Mouse (Mus musculus): Measurements from ENCODE around the gene Myl3.

The Myl3 gene

DNA sequence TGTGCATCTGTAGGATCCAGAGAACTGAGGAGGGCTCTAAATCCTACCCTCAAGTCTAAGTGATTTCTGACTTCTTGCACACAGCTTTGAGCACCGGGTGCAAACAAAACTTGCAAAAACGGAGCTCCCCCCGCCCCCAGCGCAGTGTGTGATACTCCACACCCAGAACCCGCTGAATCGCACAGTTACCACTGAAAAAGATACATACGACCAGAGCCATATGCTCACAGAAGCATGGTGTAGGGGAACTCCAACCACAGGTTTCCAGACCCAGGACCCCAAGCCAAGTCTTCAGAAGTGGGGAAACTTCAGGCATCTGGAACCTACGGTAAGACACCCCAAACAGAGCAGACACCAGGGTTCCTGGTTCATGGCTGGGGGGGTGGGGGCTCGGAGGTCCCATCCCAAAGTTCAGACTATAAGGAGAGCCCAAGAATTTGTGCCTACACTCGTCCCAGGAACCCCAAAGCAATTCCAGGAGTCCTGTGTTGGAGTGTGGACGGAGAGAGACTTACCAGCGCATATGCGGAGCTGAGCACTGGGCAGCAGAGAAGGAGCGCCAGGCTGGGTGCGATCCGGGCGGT lies at the start of gene Myl3:
Myl3 (plus strand) TSS at position 151 of the 584 bp plus-strand sequence.
- H3K36me3 ChIP-seq (ENCODE audit: control insufficient read depth, insufficient read depth, low read length, poor library complexity, severe bottlenecking): no peaks in the 10 kb centered on the region
- no peaks in the 10 kb centered on the region for H3K27me3 ChIP-seq (ENCODE audit: control insufficient read depth, insufficient read depth, low read length, poor library complexity, severe bottlenecking)
- no peak for DNase-seq (ENCODE audit: low read depth, low spot score)

DNA sequence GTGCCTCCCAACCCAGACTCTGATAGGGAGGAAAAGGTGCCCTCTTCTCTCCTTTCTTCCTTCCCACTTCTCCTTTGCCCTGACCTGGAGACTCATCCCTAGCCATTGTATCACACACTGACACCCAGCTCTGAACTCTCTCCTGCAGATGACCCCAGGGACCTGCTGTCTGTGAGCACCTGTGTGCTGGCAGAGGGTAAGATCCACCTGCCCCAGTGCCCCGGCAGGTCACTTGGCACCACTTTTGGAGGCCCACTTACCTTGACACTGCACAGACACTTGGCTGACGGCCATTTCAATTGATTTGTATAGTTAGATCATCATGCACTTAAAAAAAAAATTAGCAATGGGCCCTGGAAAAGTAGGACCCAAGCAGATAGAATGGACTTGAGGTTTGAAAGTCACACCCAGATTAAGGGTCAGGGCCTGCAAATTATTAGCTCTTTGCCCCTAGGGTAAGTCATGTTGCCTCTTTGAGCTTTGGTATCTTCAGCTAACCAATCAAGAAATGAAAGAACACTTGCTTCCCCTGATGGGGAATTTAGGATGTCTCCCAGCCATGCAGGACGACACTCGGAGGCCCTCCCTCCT lies 46.4 kb upstream of the Myl3 start:
- no peak for DNase-seq (ENCODE audit: low read depth, low spot score)
- Histone ChIP-seq H3K36me3 (ENCODE audit: control insufficient read depth, insufficient read depth, low read length, poor library complexity, severe bottlenecking) (no peaks in the 10 kb centered on the region; the same call in 1 of the 2 replicates), H3K27me3 (ENCODE audit: control insufficient read depth, insufficient read depth, low read length, poor library complexity, severe bottlenecking) (no peaks in the 10 kb centered on the region)

GRCm38 (mm10) chr9:110696427-110696826 lies 45.2 kb upstream of the Myl3 start:
- DNase-seq (ENCODE audit: low read depth, low spot score): no peak
- H3K27me3 ChIP-seq (ENCODE audit: control insufficient read depth, insufficient read depth, low read length, poor library complexity, severe bottlenecking): no peaks in the 10 kb centered on the region

DNA sequence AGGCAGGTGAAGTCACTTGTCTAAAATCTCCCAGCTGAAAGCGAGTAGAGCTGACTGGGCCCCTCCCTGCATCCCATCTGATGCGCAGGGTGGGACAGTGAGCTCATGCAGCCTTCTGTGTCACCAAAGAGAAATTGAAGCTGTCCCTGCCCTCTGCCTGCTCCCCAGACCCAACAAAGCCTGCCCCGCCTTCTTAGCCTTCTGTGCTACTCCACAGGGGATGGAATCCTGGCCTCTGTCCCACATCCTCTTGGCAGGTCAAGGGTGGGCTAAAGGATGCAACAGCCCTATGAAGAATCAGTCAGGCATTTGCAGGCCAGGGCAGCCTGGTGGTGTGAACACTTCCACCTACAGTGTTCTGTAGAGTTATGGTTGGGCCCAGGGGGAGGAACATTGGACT lies 44.2 kb upstream of the Myl3 start:
- no peak for DNase-seq (ENCODE audit: low read depth, low spot score)
- Histone ChIP-seq H3K36me3 (ENCODE audit: control insufficient read depth, insufficient read depth, low read length, poor library complexity, severe bottlenecking) (peaks cover 5% of the 10 kb centered on the region), H3K27me3 (ENCODE audit: control insufficient read depth, insufficient read depth, low read length, poor library complexity, severe bottlenecking) (no peaks in the 10 kb centered on the region)

More at GRCm38 (mm10) chr9:110696427-110696826, 45.2 kb upstream of the Myl3 start:
- H3K36me3 ChIP-seq (ENCODE audit: control insufficient read depth, insufficient read depth, low read length, poor library complexity, severe bottlenecking): peaks cover 1% of the 10 kb centered on the region; the same call in 1 of the 2 replicates

DNA sequence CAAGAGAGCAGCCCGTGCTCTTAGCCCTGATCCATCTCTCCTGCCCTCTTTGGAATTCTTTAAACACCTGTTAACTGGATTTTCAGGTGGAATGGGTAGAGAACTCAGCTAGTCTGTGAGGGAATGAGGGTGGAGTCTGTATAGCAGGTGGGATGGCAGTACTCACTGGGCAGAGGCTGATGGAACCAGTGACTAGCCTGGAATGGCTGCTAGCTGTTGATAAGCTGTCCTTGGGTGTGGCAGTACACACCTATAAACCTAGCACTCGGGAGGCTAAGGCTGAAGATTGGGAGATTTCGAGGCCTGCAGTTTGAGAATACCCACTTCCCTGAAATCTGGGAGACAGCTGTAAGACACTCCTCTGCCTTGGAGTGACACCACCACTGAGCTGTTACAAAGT lies 42.1 kb upstream of the Myl3 start:
- DNase-seq (ENCODE audit: low read depth, low spot score): no peak
- H3K27me3 ChIP-seq (ENCODE audit: control insufficient read depth, insufficient read depth, low read length, poor library complexity, severe bottlenecking): no peaks in the 10 kb centered on the region
- peaks cover 8% of the 10 kb centered on the region for H3K36me3 ChIP-seq (ENCODE audit: control insufficient read depth, insufficient read depth, low read length, poor library complexity, severe bottlenecking)

DNA sequence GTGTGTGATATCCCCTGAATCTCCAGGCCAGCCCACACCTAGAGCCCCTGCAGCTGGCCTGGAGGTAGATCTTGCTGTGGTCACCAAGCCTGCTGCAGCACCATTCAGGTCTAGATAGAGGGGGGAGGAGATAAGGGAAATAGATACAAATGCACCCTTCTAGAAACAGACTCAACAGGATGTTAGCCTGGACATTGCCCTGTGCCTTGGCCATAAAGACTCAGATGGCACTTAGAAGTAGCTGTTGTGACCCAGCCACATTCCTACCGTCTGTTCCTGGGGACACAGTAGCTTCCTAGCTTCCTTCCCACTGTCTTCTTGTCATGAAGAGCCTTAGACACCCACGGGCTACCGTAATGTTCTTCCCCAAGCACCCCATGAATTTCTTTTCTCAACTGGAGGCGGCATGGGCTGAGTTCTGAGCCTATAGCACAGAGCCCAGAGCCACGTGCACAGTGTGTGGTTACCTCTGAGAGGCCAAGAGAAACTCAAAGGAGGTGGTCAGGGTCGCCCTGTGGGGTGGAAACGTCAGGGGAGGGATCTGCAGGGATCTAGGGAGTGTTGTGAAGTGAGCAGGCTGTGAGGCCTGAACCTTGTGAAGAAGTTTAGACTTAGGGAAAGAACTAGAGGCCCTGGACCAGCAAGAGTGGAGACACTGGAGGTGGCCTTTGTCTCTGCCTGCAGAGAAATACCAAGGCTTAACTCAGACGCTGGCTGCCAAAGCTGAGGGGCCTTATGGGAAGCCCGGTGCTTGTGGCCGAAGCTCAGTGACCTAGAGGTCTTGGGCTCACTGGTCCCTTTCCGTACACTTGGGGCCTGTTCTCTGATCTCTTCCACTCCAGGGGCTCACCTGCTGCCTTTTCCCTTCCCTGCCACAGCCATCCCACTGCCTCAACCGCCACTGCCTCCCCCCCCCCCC lies 40.3 kb upstream of the Myl3 start:
- H3K36me3 ChIP-seq (ENCODE audit: control insufficient read depth, insufficient read depth, low read length, poor library complexity, severe bottlenecking): peaks cover 9% of the 10 kb centered on the region
- DNase-seq (ENCODE audit: low read depth, low spot score): no peak
- no peaks in the 10 kb centered on the region for H3K27me3 ChIP-seq (ENCODE audit: control insufficient read depth, insufficient read depth, low read length, poor library complexity, severe bottlenecking)

DNA sequence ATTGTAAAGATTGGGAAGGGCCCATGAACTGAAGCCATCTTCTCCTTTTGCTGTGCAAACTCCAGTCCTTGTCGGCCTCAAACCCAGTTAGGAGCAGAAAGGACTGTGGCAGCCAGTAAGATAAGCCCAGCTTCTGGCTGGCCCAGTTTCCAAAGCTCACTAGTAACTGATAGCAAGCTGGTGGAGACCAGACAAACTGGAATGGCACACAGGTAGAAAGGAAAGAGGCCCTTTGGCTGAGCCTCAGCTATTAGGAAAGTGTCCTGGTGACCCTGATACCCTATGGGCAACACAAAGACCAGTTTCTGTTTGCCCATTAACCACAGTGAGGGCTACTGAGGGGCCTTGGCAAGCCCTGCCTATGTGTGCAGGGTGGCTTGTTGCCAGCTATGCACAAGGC lies 38.8 kb upstream of the Myl3 start:
- no peak for DNase-seq (ENCODE audit: low read depth, low spot score)
- no peaks in the 10 kb centered on the region for H3K27me3 ChIP-seq (ENCODE audit: control insufficient read depth, insufficient read depth, low read length, poor library complexity, severe bottlenecking)
- H3K36me3 ChIP-seq (ENCODE audit: control insufficient read depth, insufficient read depth, low read length, poor library complexity, severe bottlenecking): peaks cover 9% of the 10 kb centered on the region

GRCm38 (mm10) chr9:110703951-110704350 lies 37.7 kb upstream of the Myl3 start:
- no peak for DNase-seq (ENCODE audit: low read depth, low spot score)
- no peaks in the 10 kb centered on the region for H3K27me3 ChIP-seq (ENCODE audit: control insufficient read depth, insufficient read depth, low read length, poor library complexity, severe bottlenecking)
- peaks cover 9% of the 10 kb centered on the region for H3K36me3 ChIP-seq (ENCODE audit: control insufficient read depth, insufficient read depth, low read length, poor library complexity, severe bottlenecking)

GRCm38 (mm10) chr9:110706784-110707183 lies 34.9 kb upstream of the Myl3 start:
- peaks cover 6% of the 10 kb centered on the region for H3K36me3 ChIP-seq (ENCODE audit: control insufficient read depth, insufficient read depth, low read length, poor library complexity, severe bottlenecking)
- peak; percentile 62 for DNase-seq (ENCODE audit: low read depth, low spot score)

DNA sequence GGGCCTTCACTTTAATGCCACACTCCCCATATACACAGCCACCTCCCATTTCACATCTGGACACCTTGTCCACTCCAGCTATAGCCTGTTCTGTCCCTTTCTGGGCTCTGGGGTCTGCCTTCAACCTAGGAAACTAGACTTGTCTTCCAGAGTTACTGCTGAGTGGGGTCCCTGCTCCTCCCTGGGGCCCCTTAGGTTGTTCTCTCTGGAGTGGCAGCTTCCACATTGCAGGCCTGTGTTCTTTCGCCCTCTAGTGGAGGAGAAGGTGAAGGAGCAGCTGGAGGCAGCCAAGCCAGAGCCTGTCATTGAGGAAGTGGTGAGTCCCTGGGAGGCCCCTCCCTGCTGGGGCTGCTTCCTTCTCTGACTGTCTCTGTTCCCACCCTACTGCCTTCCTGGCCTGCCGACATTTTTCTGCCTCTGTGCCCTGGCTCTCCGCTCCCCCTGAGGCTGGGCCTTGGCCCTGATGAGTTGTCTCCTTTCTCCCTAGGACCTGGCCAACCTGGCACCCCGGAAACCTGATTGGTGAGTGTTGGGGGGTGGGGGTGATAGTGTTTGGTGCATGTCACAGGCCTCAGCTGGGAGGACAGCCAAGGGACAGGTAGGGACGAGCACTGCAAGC lies 31.9 kb upstream of the Myl3 start:
- no peaks in the 10 kb centered on the region for H3K27me3 ChIP-seq (ENCODE audit: control insufficient read depth, insufficient read depth, low read length, poor library complexity, severe bottlenecking)
- H3K36me3 ChIP-seq (ENCODE audit: control insufficient read depth, insufficient read depth, low read length, poor library complexity, severe bottlenecking): peaks cover 2% of the 10 kb centered on the region; the same call in 1 of the 2 replicates
- DNase-seq (ENCODE audit: low read depth, low spot score): peak; percentile 92

More at GRCm38 (mm10) chr9:110706784-110707183, 34.9 kb upstream of the Myl3 start:
- no peaks in the 10 kb centered on the region for H3K27me3 ChIP-seq (ENCODE audit: control insufficient read depth, insufficient read depth, low read length, poor library complexity, severe bottlenecking)

- Histone ChIP-seq H3K27me3 (ENCODE audit: control insufficient read depth, insufficient read depth, low read length, poor library complexity, severe bottlenecking) (no peaks in the 10 kb centered on the region), H3K36me3 (ENCODE audit: control insufficient read depth, insufficient read depth, low read length, poor library complexity, severe bottlenecking) (peaks cover 2% of the 10 kb centered on the region; the same call in 1 of the 2 replicates)
- DNase-seq (ENCODE audit: low read depth, low spot score): no peak
Observed at GRCm38 (mm10) chr9:110711532-110711931, 30.1 kb upstream of the Myl3 start.

DNA sequence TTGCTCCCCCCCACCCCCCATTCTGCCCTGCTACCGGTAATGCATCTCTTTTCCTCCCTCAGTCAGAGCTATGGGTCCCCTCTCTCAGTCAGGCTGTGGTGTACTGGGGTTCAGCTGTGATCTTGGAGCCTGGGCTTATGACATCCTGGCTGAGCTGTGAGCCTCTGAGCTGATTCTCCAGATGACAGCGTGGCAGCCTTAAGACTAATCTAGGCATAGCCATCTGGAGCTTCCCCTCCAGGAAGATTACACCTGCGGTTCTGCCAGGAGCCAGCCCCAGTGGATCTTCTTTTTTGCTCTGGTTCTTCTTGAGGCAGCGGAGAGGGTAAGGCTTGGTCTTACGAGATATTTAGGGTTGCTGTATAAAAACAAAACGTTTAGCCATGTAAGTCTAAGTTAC lies 29.7 kb upstream of the Myl3 start:
- peaks cover 2% of the 10 kb centered on the region; the same call in 1 of the 2 replicates for H3K36me3 ChIP-seq (ENCODE audit: control insufficient read depth, insufficient read depth, low read length, poor library complexity, severe bottlenecking)
- no peak for DNase-seq (ENCODE audit: low read depth, low spot score)
- H3K27me3 ChIP-seq (ENCODE audit: control insufficient read depth, insufficient read depth, low read length, poor library complexity, severe bottlenecking): no peaks in the 10 kb centered on the region

DNA sequence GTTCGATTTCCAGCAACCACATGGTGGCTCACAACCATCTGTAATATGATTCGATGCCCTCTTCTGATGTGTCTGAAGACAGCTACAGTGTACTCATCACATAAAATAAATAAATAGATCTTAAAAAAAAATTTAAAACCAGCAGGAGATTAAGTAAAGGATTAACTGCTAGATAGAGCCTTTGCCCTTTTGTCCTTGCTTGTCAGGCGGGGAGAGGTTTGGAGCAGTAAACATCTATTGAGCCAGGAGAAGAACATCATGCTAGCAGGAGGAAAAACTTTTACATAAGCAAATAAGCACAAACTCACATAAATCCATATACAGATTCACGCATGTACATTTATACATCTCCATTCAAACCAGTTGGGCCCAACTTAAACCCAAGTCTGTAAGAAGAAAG lies 29.1 kb upstream of the Myl3 start:
- H3K27me3 ChIP-seq (ENCODE audit: control insufficient read depth, insufficient read depth, low read length, poor library complexity, severe bottlenecking): no peaks in the 10 kb centered on the region
- no peak for DNase-seq (ENCODE audit: low read depth, low spot score)
- peaks cover 2% of the 10 kb centered on the region; the same call in 1 of the 2 replicates for H3K36me3 ChIP-seq (ENCODE audit: control insufficient read depth, insufficient read depth, low read length, poor library complexity, severe bottlenecking)

GRCm38 (mm10) chr9:110713389-110713788 lies 28.3 kb upstream of the Myl3 start:
- H3K36me3 ChIP-seq (ENCODE audit: control insufficient read depth, insufficient read depth, low read length, poor library complexity, severe bottlenecking): peaks cover 2% of the 10 kb centered on the region; the same call in 1 of the 2 replicates

More at GRCm38 (mm10) chr9:110713389-110713788, 28.3 kb upstream of the Myl3 start:
- no peak for DNase-seq (ENCODE audit: low read depth, low spot score)
- H3K27me3 ChIP-seq (ENCODE audit: control insufficient read depth, insufficient read depth, low read length, poor library complexity, severe bottlenecking): no peaks in the 10 kb centered on the region
